Mouse (Mus musculus) small intestine, adult 2 months (tissue): ENCODE data around the gene Pipox. TPM values are rescaled to one million over a fixed set of nuclear protein-coding genes. Genes with fewer than 3 reads are reported as not detected.

Source experiments
- H3K27ac ChIP-seq: fragments of 200-500 bp; 2 replicates; pipeline ENCODE4 v1.5.1; 2012; ENCODE audit warnings: low read depth, low read length, control low read depth, inconsistent platforms; ENCODE audit not compliant: insufficient read depth
- H3K27me3 ChIP-seq: fragments of 200-500 bp; 2 replicates; pipeline ENCODE4 v1.6.1; 2012; ENCODE audit warnings: mild to moderate bottlenecking, moderate library complexity, low read length, inconsistent platforms; ENCODE audit not compliant: control insufficient read depth, insufficient read depth
- H3K36me3 ChIP-seq: fragments of 200-500 bp; 2 replicates; pipeline ENCODE4 v1.6.1; 2012; ENCODE audit warnings: mild to moderate bottlenecking, low read length, control low read depth, inconsistent platforms; ENCODE audit not compliant: control insufficient read depth, insufficient read depth
- H3K4me1 ChIP-seq: fragments of 200-500 bp; 2 replicates; pipeline ENCODE4 v1.6.1; 2012; ENCODE audit warnings: low read length, inconsistent platforms, mixed read lengths; ENCODE audit not compliant: control insufficient read depth, insufficient read depth, insufficient read length
- H3K4me3 ChIP-seq: fragments of 200-500 bp; 2 replicates; pipeline ENCODE4 v1.5.1; 2012; ENCODE audit warnings: low read depth, mild to moderate bottlenecking, control low read depth, inconsistent platforms, low read length, moderate library complexity
- CTCF ChIP-seq: fragments of 200-500 bp; IDR thresholded peaks from 2 replicates; pipeline ENCODE4 v1.5.1; 2012; ENCODE audit warnings: low read depth, mild to moderate bottlenecking, control low read depth, inconsistent platforms, low read length, moderate library complexity, mixed read lengths; ENCODE audit not compliant: insufficient replicate concordance, insufficient read length; ENCODE audit errors: extremely low read depth
- POLR2A ChIP-seq: fragments of 200-500 bp; IDR thresholded peaks from 2 replicates; pipeline ENCODE4 v1.6.1; 2012; ENCODE audit warnings: low read depth, mild to moderate bottlenecking, control low read depth, inconsistent platforms, low read length, moderate library complexity
- WGBS: fragments of 180-500 bp; shearing (Covaris S2); methylation state at CpG from one replicate; pipeline ENCODE4 v1.1.7; 2018; 5-methylcytosine and 5-hydroxymethylcytosine counted together
- polyA plus RNA-seq: library from polyadenylated mRNA; depleted of rRNA; stranded (reverse); fragments of >200 nt; gene quantifications from 2 replicates; pipeline ENCODE4 v1.2.3, GENCODE M21; 2012

The Pipox gene
- polyA plus RNA-seq, 1 experiment: 13.8 TPM

DNA sequence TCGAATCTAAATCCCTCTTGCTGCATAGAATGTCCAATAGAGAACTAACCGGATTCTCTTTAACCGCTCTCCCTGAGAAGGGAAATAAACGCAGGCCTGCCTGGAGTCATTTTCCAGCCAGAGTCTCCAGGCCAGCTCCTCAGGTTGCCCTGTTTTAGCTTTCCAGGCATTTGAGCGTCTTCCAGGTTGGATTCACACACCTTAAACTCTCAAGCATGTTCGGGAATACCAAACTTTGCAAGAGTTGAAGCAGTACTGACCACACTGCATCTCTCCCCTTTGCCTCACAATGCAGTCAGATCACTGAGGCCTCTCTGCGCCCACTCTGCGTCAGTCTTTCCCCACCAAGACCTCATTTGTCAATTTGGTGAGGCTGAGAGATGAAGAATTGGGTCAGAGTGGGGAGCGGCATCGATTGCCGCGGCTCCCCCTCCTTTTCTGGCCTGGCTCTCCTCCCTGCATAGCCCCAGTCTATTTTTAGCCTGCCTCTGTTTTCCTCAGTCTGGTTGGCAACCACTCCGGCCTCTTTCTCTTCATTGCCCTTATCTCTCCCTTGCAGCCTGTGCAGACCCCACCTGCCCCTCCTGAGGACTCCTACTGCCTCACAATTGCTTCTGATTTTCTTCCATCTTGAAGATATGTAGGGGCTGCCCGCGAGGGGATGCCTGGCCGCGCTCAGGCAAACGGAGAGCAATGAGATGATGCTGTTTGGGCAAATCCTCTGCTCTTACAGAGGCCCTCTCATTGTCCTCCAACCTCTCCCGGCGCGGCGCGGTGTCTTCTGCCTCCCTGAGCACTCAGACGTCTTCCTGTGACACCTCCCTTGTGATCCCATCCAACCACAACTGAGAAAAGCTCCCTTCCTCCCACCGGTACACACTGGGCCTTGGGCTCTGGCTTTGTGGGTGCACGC, 17.8 kb downstream of the Pipox start:
- no peak overlapping the region for H3K4me3 ChIP-seq
- no peak for TF ChIP-seq POLR2A
- no peak for TF ChIP-seq CTCF
- H3K36me3 ChIP-seq: no peaks in the 10 kb centered on the region
- no peak overlapping the region for H3K27ac ChIP-seq
- no peaks in the 10 kb centered on the region for H3K27me3 ChIP-seq
- 61% methylated on average over 26 of the region's 26 CpGs for WGBS
- no peaks in the 10 kb centered on the region for H3K4me1 ChIP-seq

GRCm38 (mm10) chr11:77875269-77875668, 18.6 kb downstream of the Pipox start:
- H3K4me1 ChIP-seq: no peaks in the 10 kb centered on the region
- H3K36me3 ChIP-seq: no peaks in the 10 kb centered on the region
- 69% methylated on average over 5 of the region's 5 CpGs for WGBS
- TF ChIP-seq POLR2A (no peak), CTCF (no peak)
- H3K27me3 ChIP-seq: no peaks in the 10 kb centered on the region
- H3K27ac ChIP-seq: no peak overlapping the region
- H3K4me3 ChIP-seq: no peak overlapping the region

GRCm38 (mm10) chr11:77874685-77875231, 19.1 kb downstream of the Pipox start:
- Histone ChIP-seq H3K27ac (no peak overlapping the region), H3K4me1 (no peaks in the 10 kb centered on the region), H3K36me3 (no peaks in the 10 kb centered on the region), H3K4me3 (no peak overlapping the region), H3K27me3 (no peaks in the 10 kb centered on the region)
- TF ChIP-seq POLR2A (no peak), CTCF (no peak)
- 64% methylated on average over 6 of the region's 6 CpGs for WGBS

DNA sequence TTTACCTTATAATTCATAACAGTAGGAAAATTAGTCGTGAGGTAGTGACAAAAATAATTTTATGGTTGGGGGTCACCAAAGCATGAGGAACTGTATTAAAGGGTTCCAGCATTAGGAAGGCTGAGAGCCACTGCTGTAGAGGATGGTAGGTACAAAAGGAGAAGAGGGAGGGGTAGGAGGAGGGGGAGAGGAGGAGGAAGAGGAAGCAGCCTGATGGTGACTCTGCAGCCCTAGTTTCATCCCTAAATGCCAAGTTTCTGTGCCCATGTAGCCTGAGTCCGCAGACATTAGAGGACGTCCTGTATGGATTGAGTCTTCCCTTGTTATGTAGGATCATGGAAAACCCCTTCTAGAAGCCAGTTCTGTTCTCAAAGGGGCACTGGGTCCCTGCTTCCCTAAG, 20.8 kb downstream of the Pipox start:
- no peak for TF ChIP-seq CTCF
- no peaks in the 10 kb centered on the region for H3K36me3 ChIP-seq
- no peaks in the 10 kb centered on the region for H3K27me3 ChIP-seq
- H3K27ac ChIP-seq: no peak overlapping the region
- WGBS: 51% methylated on average over 3 of the region's 3 CpGs
- no peak overlapping the region for H3K4me3 ChIP-seq
- H3K4me1 ChIP-seq: no peaks in the 10 kb centered on the region

DNA sequence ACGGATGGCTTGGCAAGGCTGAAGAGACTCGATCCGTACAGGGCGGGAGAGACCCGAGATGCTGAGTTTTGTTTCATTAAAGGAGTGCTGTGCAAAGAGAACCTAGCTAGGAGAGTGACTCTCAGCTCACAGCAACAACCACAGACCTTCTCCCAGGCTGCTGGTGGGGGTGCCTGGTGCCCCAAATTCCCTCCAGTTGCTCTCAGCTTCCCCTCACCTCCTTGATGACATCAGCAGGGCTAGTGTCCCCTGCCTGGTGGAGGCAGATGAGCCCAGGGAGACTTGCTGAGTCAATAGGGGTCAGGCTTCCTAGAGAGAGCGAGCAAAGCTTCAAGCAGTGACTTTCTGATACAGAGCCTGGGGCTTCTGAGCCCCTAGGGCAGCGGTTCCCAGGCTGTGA, 21.2 kb downstream of the Pipox start:
- TF ChIP-seq POLR2A: no peak
- TF ChIP-seq CTCF: no peak
- Histone ChIP-seq H3K27me3 (no peaks in the 10 kb centered on the region), H3K4me3 (no peak overlapping the region), H3K36me3 (no peaks in the 10 kb centered on the region), H3K27ac (no peak overlapping the region), H3K4me1 (no peaks in the 10 kb centered on the region)
- 26% methylated on average over 7 of the region's 7 CpGs for WGBS

DNA sequence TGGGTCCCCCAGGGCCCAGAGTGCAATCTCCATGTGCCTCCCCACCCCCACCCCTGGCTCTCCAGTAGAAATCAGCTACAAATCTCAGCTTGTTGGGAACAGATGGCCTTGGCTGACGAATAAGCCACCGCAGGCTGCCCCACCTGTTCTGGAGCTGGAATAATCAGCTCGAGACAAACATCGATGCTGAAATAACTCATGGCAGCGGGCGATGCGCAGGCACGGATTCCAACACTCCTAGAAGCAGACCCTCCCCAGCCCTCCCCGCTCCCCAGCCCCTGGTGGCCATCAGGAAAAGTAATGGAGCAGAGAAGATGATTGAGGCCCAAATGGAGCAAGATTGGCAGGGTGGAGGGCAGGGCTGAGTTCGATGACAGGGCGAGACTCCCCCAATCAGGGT, 21.7 kb downstream of the Pipox start:
- H3K36me3 ChIP-seq: no peaks in the 10 kb centered on the region
- H3K27ac ChIP-seq: no peak overlapping the region
- H3K4me1 ChIP-seq: no peaks in the 10 kb centered on the region
- H3K4me3 ChIP-seq: no peak overlapping the region
- H3K27me3 ChIP-seq: no peaks in the 10 kb centered on the region
- 12% methylated on average over 11 of the region's 11 CpGs for WGBS
- TF ChIP-seq CTCF (no peak; the same call in 1 of the 2 replicates), POLR2A (no peak)

GRCm38 (mm10) chr11:77871436-77871835, 22.5 kb downstream of the Pipox start:
- no peak overlapping the region for H3K27ac ChIP-seq
- WGBS: 63% methylated on average over 4 of the region's 4 CpGs
- H3K4me1 ChIP-seq: no peaks in the 10 kb centered on the region
- H3K36me3 ChIP-seq: peaks cover 2% of the 10 kb centered on the region
- TF ChIP-seq CTCF: no peak
- no peak for TF ChIP-seq POLR2A
- no peak overlapping the region for H3K4me3 ChIP-seq
- H3K27me3 ChIP-seq: no peaks in the 10 kb centered on the region
